Mouse (Mus musculus): Measurements from ENCODE around the gene Ddx50. TPM values are rescaled to one million over a fixed set of nuclear protein-coding genes. Genes with fewer than 3 reads are reported as not detected.
"Not testable (repeated sequence)": the region's sequence is repeated elsewhere in the genome, so short reads cannot be mapped to it uniquely, and the experiment has no call there.

Gene Ddx50
- total and polyA plus RNA-seq, 3 experiments: 35.4 to 67.5 (median 58.0) TPM

DNA sequence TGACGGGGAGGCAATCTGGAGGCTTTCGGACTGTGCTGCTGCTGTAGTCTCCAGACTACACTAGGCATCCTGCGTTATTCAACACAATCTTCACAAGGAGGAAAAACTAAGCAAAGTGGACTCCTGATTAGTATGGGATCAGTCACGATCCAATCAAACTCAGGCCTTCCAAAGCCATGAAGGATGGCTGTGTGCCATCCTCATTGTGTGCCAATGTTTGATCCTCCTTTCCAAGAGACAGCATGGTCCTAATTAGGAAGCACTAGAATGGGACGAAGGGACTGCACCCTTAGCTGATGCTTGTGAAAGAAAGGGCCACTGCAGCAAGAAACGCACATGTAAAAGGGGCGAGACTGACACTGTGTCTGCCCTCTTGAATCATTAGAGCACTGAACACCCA lies 58.5 kb downstream of the Ddx50 start:
- no peaks in the 10 kb centered on the region for H3K27me3 ChIP-seq (ENCODE audit: insufficient read depth, low read length)

DNA sequence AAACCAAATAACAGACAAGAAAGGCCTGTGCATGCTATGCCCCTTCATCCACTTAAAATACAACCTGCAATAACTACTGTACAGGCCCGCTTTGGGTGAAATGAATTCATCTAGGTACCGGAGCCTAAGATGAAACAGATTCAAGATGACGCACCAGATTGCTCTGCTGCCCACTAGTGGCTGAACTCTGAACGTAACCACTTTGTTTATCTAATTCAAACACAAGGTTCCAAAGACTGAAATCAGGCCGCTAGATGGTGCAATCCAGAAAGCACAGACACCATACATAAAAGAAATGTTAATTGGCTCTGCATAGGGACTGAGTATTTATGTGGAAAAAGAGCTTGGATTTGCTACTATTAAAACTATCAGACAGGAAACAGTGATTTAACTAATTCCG lies 60.8 kb downstream of the Ddx50 start:
- H3K4me3 ChIP-seq (ENCODE audit: low read depth, low read length): no peak overlapping the region
- H3K4me1 ChIP-seq (ENCODE audit: insufficient read depth, low read depth, low read length): peaks cover 14% of the 10 kb centered on the region; the same call in 1 of the 2 replicates
- DNase-seq (ENCODE audit: low spot score) (no peak), ATAC-seq (ENCODE audit: extremely low read depth, insufficient number of reproducible peaks, low FRiP score, poor library complexity, severe bottlenecking) (peak; percentile 40; the same call in 1 of the 2 replicates)
- H3K9me3 ChIP-seq (replicated peaks): no peaks in the 10 kb centered on the region
- no peaks in the 10 kb centered on the region for H3K27me3 ChIP-seq (ENCODE audit: insufficient read depth, low read length)
- H3K36me3 ChIP-seq (replicated peaks): peaks cover 85% of the 10 kb centered on the region
- peak; percentile 40; the same call in 1 of the 2 replicates for TF ChIP-seq CTCF (IDR thresholded peaks at IDR 0.05; ENCODE audit: low read depth, low read length)
- no peak for TF ChIP-seq GATA2 (IDR thresholded peaks at IDR 0.05; ENCODE audit: borderline replicate concordance, low read depth, low read length)
- no peak for TF ChIP-seq TAL1 (conservative IDR thresholded peaks at IDR 0.05; ENCODE audit: low read depth, low read length)
- TF ChIP-seq POLR2AphosphoS5 (IDR thresholded peaks at IDR 0.05; ENCODE audit: insufficient replicate concordance, low read depth, low read length): no peak
- TF ChIP-seq GATA1 (IDR thresholded peaks at IDR 0.05; ENCODE audit: borderline replicate concordance, low read length): no peak

More for the DNA sequence above, 58.5 kb downstream of the Ddx50 start:
- Histone ChIP-seq H3K36me3 (replicated peaks) (peaks cover 86% of the 10 kb centered on the region), H3K4me1 (ENCODE audit: insufficient read depth, low read depth, low read length) (peaks cover 17% of the 10 kb centered on the region; the same call in 1 of the 2 replicates), H3K9me3 (replicated peaks) (no peaks in the 10 kb centered on the region), H3K4me3 (ENCODE audit: low read depth, low read length) (no peak overlapping the region)
- TF ChIP-seq CTCF (IDR thresholded peaks at IDR 0.05; ENCODE audit: low read depth, low read length) (no peak), POLR2AphosphoS5 (IDR thresholded peaks at IDR 0.05; ENCODE audit: insufficient replicate concordance, low read depth, low read length) (no peak), GATA2 (IDR thresholded peaks at IDR 0.05; ENCODE audit: borderline replicate concordance, low read depth, low read length) (no peak), TAL1 (conservative IDR thresholded peaks at IDR 0.05; ENCODE audit: low read depth, low read length) (no peak), GATA1 (IDR thresholded peaks at IDR 0.05; ENCODE audit: borderline replicate concordance, low read length) (no peak)
- ATAC-seq (ENCODE audit: extremely low read depth, insufficient number of reproducible peaks, low FRiP score, poor library complexity, severe bottlenecking) (no peak), DNase-seq (ENCODE audit: low spot score) (no peak)

DNA sequence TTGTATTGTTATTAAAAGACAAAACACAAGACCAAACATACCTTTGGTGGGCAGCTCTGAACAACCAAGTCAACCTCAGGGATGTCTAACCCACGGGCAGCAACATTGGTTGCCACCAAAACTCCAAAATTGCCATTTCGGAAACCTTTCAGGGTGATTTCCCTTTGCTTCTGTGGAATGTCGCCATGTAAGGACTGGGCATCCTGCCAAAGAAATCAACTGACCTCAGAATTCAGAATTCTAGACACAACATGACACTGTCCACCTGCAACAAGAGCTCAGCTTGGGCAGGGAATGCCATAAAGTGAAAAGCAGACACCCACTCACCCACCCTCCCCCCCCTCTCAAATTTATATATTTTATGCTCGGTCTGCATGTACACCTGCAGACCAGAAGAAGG lies 62.4 kb downstream of the Ddx50 start:
- Histone ChIP-seq H3K27me3 (ENCODE audit: insufficient read depth, low read length) (no peaks in the 10 kb centered on the region), H3K4me3 (ENCODE audit: low read depth, low read length) (no peak overlapping the region), H3K9me3 (replicated peaks) (no peaks in the 10 kb centered on the region), H3K4me1 (ENCODE audit: insufficient read depth, low read depth, low read length) (peaks cover 22% of the 10 kb centered on the region), H3K36me3 (replicated peaks) (peaks cover 90% of the 10 kb centered on the region)
- ATAC-seq (ENCODE audit: extremely low read depth, insufficient number of reproducible peaks, low FRiP score, poor library complexity, severe bottlenecking): no peak
- TF ChIP-seq POLR2AphosphoS5 (IDR thresholded peaks at IDR 0.05; ENCODE audit: insufficient replicate concordance, low read depth, low read length) (no peak), CTCF (IDR thresholded peaks at IDR 0.05; ENCODE audit: low read depth, low read length) (no peak), GATA2 (IDR thresholded peaks at IDR 0.05; ENCODE audit: borderline replicate concordance, low read depth, low read length) (no peak), TAL1 (conservative IDR thresholded peaks at IDR 0.05; ENCODE audit: low read depth, low read length) (no peak), GATA1 (IDR thresholded peaks at IDR 0.05; ENCODE audit: borderline replicate concordance, low read length) (no peak)
- no peak for DNase-seq (ENCODE audit: low spot score)

DNA sequence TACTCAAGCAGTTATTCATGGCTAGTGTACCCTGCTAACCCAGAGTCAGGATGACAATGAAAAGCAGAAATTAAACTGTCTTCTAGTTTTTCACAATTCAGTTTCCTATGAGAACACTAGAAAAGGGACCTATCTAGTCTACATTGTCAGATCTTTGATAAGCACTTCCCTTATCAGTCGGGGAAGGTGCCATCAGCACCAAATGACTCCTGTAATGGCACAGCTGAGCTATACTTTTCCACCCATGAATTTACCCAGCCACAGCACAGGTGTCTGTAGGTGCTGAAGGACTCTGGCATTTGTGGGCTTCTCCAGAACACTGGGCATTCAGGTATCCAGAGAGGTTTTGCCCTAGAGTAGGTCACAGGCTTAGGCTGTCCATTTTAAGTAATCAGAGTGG lies 67.8 kb downstream of the Ddx50 start:
- no peaks in the 10 kb centered on the region for H3K27me3 ChIP-seq (ENCODE audit: insufficient read depth, low read length)
- no peaks in the 10 kb centered on the region for H3K9me3 ChIP-seq (replicated peaks)
- H3K4me3 ChIP-seq (ENCODE audit: low read depth, low read length): no peak overlapping the region
- peaks cover 16% of the 10 kb centered on the region for H3K4me1 ChIP-seq (ENCODE audit: insufficient read depth, low read depth, low read length)
- ATAC-seq (ENCODE audit: extremely low read depth, insufficient number of reproducible peaks, low FRiP score, poor library complexity, severe bottlenecking) (no peak), DNase-seq (ENCODE audit: low spot score) (no peak)
- peaks cover 79% of the 10 kb centered on the region for H3K36me3 ChIP-seq (replicated peaks)
- no peak for TF ChIP-seq CTCF (IDR thresholded peaks at IDR 0.05; ENCODE audit: low read depth, low read length)
- no peak for TF ChIP-seq GATA2 (IDR thresholded peaks at IDR 0.05; ENCODE audit: borderline replicate concordance, low read depth, low read length)
- TF ChIP-seq POLR2AphosphoS5 (IDR thresholded peaks at IDR 0.05; ENCODE audit: insufficient replicate concordance, low read depth, low read length): no peak
- TF ChIP-seq TAL1 (conservative IDR thresholded peaks at IDR 0.05; ENCODE audit: low read depth, low read length): no peak
- no peak for TF ChIP-seq GATA1 (IDR thresholded peaks at IDR 0.05; ENCODE audit: borderline replicate concordance, low read length)

GRCm38 (mm10) chr10:62582701-62583100 lies 68.3 kb downstream of the Ddx50 start:
- TF ChIP-seq GATA2 (IDR thresholded peaks at IDR 0.05; ENCODE audit: borderline replicate concordance, low read depth, low read length) (no peak), CTCF (IDR thresholded peaks at IDR 0.05; ENCODE audit: low read depth, low read length) (no peak), TAL1 (conservative IDR thresholded peaks at IDR 0.05; ENCODE audit: low read depth, low read length) (no peak), POLR2AphosphoS5 (IDR thresholded peaks at IDR 0.05; ENCODE audit: insufficient replicate concordance, low read depth, low read length) (no peak), GATA1 (IDR thresholded peaks at IDR 0.05; ENCODE audit: borderline replicate concordance, low read length) (no peak)
- Histone ChIP-seq H3K4me1 (ENCODE audit: insufficient read depth, low read depth, low read length) (peaks cover 16% of the 10 kb centered on the region), H3K4me3 (ENCODE audit: low read depth, low read length) (no peak overlapping the region), H3K9me3 (replicated peaks) (no peaks in the 10 kb centered on the region), H3K36me3 (replicated peaks) (peaks cover 74% of the 10 kb centered on the region), H3K27me3 (ENCODE audit: insufficient read depth, low read length) (no peaks in the 10 kb centered on the region)
- ATAC-seq (ENCODE audit: extremely low read depth, insufficient number of reproducible peaks, low FRiP score, poor library complexity, severe bottlenecking): no peak
- no peak for DNase-seq (ENCODE audit: low spot score)

- Histone ChIP-seq H3K36me3 (replicated peaks) (peaks cover 69% of the 10 kb centered on the region), H3K9me3 (replicated peaks) (no peaks in the 10 kb centered on the region), H3K4me3 (ENCODE audit: low read depth, low read length) (no peak overlapping the region), H3K27me3 (ENCODE audit: insufficient read depth, low read length) (no peaks in the 10 kb centered on the region), H3K4me1 (ENCODE audit: insufficient read depth, low read depth, low read length) (peaks cover 16% of the 10 kb centered on the region)
- ATAC-seq (ENCODE audit: extremely low read depth, insufficient number of reproducible peaks, low FRiP score, poor library complexity, severe bottlenecking): no peak
- TF ChIP-seq POLR2AphosphoS5 (IDR thresholded peaks at IDR 0.05; ENCODE audit: insufficient replicate concordance, low read depth, low read length) (no peak), CTCF (IDR thresholded peaks at IDR 0.05; ENCODE audit: low read depth, low read length) (no peak), GATA1 (IDR thresholded peaks at IDR 0.05; ENCODE audit: borderline replicate concordance, low read length) (no peak), TAL1 (conservative IDR thresholded peaks at IDR 0.05; ENCODE audit: low read depth, low read length) (no peak), GATA2 (IDR thresholded peaks at IDR 0.05; ENCODE audit: borderline replicate concordance, low read depth, low read length) (no peak)
- no peak for DNase-seq (ENCODE audit: low spot score)
Observed at GRCm38 (mm10) chr10:62582263-62582662, 68.8 kb downstream of the Ddx50 start.

GRCm38 (mm10) chr10:62579129-62579528 lies 71.9 kb downstream of the Ddx50 start:
- Histone ChIP-seq H3K4me1 (ENCODE audit: insufficient read depth, low read depth, low read length) (peaks cover 23% of the 10 kb centered on the region), H3K36me3 (replicated peaks) (peaks cover 62% of the 10 kb centered on the region)
- DNase-seq (ENCODE audit: low spot score); ATAC-seq (ENCODE audit: extremely low read depth, insufficient number of reproducible peaks, low FRiP score, poor library complexity, severe bottlenecking); H3K9me3 ChIP-seq (replicated peaks); H3K27me3 ChIP-seq (ENCODE audit: insufficient read depth, low read length); H3K4me3 ChIP-seq (ENCODE audit: low read depth, low read length): not testable (repeated sequence)
